Mouse (Mus musculus): ENCODE data around the gene Mall. TPM values are rescaled to one million over a fixed set of nuclear protein-coding genes. Genes with fewer than 3 reads are reported as not detected.

Mall gene
- polyA plus RNA-seq, 1 experiment from 2014 or later, result 3.5 TPM

DNA sequence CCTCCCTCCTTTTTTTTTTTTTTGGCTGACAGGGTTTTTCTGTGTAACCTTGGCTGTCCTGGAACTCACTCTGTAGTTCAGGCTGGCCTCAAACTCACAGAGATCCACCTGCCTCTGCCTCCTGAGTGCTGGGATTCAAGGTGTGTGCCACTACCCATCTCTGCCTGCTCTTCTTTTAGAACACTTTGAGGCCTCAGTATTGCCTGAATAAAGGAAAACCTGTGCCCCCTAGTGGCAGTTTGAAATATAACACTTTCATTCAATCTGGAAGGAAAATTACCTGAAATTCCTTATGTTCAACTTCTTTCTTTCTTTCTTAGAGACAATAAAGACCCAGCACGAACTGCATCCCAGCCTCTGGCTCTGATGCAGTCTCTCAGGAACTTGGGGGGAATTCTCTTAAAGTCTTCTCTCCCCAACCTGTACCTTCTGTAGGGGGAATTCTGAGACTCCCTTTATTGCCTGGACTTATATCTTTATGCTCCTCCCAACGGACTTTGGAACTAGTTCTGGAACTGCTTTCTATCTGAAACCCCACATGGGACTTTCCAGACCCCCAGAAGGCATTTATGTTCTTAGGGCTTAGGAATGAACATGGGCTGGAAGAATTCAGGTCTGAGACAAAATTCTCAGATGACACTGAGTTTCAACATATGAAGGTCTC is 61.8 kb downstream of the Mall start:
- Histone ChIP-seq H3K4me3 (no peak overlapping the region), H3K9me3 (replicated peaks) (no peaks in the 10 kb centered on the region), H3K9ac (no peak overlapping the region), H3K27me3 (replicated peaks) (peaks cover 8% of the 10 kb centered on the region; the same call in 1 of the 2 replicates), H3K4me1 (replicated peaks) (no peaks in the 10 kb centered on the region), H3K36me3 (no peaks in the 10 kb centered on the region), H3K4me2 (no peak overlapping the region), H3K27ac (ENCODE audit: poor library complexity, severe bottlenecking) (no peak overlapping the region)
- no peak for ATAC-seq (ENCODE audit: insufficient number of reproducible peaks, low FRiP score)
- WGBS, result 13% methylated on average over 2 of the region's 2 CpGs

DNA sequence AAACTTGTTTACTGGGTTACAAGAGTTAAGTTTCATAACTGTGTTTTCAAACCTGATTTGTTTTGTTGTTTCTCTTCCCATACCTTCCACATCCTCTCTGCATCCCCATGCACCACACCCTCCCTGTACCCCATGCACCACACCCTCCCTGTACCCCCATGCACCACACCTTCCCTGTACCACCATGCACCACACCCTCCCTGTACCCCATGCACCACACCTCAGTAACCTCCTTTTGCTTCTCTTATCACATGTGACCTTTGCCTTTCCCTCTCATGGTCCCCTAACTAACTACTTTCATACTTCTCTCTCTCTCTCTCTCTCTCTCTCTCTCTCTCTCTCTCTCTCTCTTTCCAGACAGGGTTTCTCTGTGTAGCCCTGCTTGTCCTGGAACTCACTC is 62.7 kb downstream of the Mall start:
- no peak overlapping the region for H3K4me2 ChIP-seq
- no peak overlapping the region for H3K4me3 ChIP-seq
- H3K36me3 ChIP-seq, result no peaks in the 10 kb centered on the region
- peaks cover 8% of the 10 kb centered on the region; the same call in 1 of the 2 replicates for H3K27me3 ChIP-seq (replicated peaks)
- H3K27ac ChIP-seq (ENCODE audit: poor library complexity, severe bottlenecking), result no peak overlapping the region
- no peaks in the 10 kb centered on the region for H3K4me1 ChIP-seq (replicated peaks)
- no peak overlapping the region for H3K9ac ChIP-seq
- ATAC-seq (ENCODE audit: insufficient number of reproducible peaks, low FRiP score), result no peak
- no peaks in the 10 kb centered on the region for H3K9me3 ChIP-seq (replicated peaks)

DNA sequence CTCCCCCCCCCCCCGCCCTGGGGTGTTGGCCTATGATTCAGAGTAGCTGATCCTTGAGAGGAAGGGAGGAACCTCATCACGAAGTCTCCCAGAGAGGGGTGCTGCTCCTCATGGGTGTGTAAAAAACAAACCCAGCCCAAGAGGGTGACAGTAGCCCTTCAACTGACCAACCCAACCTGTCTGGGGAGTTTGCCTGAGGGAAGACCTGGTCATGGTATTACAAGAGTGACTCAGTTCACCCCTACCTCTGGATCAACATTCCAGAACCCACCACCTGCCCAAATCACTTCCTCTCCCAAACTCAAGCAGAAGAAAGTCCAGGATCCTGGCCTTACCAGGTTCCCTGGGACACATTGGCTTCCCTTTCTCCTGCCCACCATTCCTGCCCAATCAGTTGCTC is 67.0 kb downstream of the Mall start:
- Histone ChIP-seq H3K9me3 (replicated peaks) (no peaks in the 10 kb centered on the region), H3K4me1 (replicated peaks) (no peaks in the 10 kb centered on the region), H3K9ac (no peak overlapping the region), H3K36me3 (no peaks in the 10 kb centered on the region), H3K4me2 (no peak overlapping the region), H3K4me3 (no peak overlapping the region), H3K27me3 (replicated peaks) (peaks cover 11% of the 10 kb centered on the region), H3K27ac (ENCODE audit: poor library complexity, severe bottlenecking) (no peak overlapping the region)
- 29% methylated on average over 2 of the region's 2 CpGs for WGBS
- no peak for ATAC-seq (ENCODE audit: insufficient number of reproducible peaks, low FRiP score)

DNA sequence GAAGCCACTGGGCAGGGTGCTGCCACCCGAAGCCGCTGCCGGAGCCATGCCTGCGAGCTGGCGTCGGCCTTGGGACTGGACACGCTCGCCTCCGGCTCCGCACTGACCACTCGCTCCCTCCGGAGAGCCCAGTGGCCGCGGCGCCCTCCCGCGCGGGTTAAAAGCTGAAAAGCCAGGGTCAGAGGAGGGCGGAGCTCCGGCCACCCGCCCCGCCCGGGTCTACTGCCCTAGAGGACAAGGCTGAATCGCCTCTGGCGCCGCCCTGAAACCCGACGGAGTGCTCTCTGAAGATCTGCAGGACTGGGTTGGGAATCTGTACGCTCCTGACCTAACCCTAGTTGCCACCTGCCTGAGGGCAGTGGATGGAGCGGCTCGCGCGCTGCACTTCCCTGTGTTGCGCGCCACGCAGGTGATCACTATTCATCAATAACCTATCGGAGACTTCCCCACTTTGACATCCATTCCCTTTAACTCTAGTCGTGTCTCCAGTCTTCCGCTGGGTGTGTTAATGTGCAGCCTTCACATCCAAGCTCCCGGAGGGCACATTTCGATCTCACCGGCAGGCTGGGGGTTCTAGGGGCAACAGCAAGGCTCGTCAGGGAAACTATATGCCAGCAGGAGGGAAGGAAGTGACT is 73.5 kb downstream of the Mall start, which contains the start of gene Mal:
TSS of gene Mal (minus strand) at position 610 of the 635 bp plus-strand sequence.
- Histone ChIP-seq H3K36me3 (no peaks in the 10 kb centered on the region), H3K9ac (peak within 1 kb of the TSS; percentile 68; the same call in 1 of the 2 replicates), H3K4me1 (replicated peaks) (peaks cover 13% of the 10 kb centered on the region), H3K27ac (ENCODE audit: poor library complexity, severe bottlenecking) (no peak within 1 kb of the TSS), H3K4me2 (peak within 1 kb of the TSS; percentile 96), H3K9me3 (replicated peaks) (no peaks in the 10 kb centered on the region), H3K4me3 (peak within 1 kb of the TSS; percentile 57), H3K27me3 (replicated peaks) (peaks cover 72% of the 10 kb centered on the region)
- 1% methylated on average over 43 of the region's 43 CpGs for WGBS
- peak; percentile 18; the same call in 1 of the 2 replicates for ATAC-seq (ENCODE audit: insufficient number of reproducible peaks, low FRiP score)

DNA sequence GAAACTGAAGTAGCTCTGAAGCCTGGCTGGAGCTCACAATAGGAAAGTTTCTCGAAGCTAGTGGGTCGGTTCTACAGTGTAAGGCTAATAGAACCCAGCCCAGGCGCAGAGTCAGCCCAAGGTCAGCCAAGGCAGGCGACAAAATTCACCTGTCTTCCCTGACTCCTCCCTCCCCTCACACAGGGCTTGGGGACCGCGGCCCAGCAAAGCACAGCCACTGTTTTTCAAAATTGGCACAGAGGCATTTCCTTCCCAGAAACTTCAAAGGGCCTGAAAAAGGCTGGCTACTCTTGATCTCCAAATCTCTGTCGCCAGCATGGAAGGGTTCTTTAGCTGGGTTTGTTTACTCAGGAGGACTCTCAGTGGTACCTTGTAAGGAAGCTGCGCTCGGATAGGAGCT is 74.3 kb downstream of the Mall start:
- Histone ChIP-seq H3K4me1 (replicated peaks) (peaks cover 13% of the 10 kb centered on the region), H3K27ac (ENCODE audit: poor library complexity, severe bottlenecking) (no peak overlapping the region), H3K4me2 (peak overlapping the region; percentile 96), H3K4me3 (peak overlapping the region; percentile 57), H3K27me3 (replicated peaks) (peaks cover 73% of the 10 kb centered on the region), H3K9ac (no peak overlapping the region), H3K9me3 (replicated peaks) (no peaks in the 10 kb centered on the region), H3K36me3 (no peaks in the 10 kb centered on the region)
- 11% methylated on average over 9 of the region's 9 CpGs for WGBS
- ATAC-seq (ENCODE audit: insufficient number of reproducible peaks, low FRiP score), result no peak

DNA sequence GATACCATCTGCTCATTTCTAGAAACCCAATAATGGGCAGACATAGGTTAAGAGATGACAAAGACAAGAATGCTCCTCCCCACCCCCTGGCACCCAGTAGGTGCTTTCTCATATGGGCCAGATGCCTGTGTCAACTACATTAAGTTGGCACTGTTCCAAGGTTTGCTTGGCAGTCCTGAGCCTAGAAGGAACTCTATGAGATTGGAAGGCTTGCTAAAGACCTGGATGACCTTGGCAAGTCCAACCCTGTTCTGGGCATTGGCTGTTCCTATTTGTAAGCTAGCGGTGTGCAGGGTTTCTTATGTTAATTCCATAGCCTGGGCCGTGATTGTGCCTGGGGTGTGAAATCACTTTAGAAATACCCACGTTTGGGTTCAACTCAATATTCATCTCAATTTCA is 74.9 kb downstream of the Mall start:
- Histone ChIP-seq H3K9me3 (replicated peaks) (no peaks in the 10 kb centered on the region), H3K36me3 (no peaks in the 10 kb centered on the region), H3K4me1 (replicated peaks) (peaks cover 13% of the 10 kb centered on the region), H3K4me3 (no peak overlapping the region), H3K4me2 (no peak overlapping the region), H3K9ac (no peak overlapping the region), H3K27me3 (replicated peaks) (peaks cover 76% of the 10 kb centered on the region), H3K27ac (ENCODE audit: poor library complexity, severe bottlenecking) (no peak overlapping the region)
- 62% methylated on average over 3 of the region's 3 CpGs for whole genome bisulfite sequencing
- no peak for ATAC-seq (ENCODE audit: insufficient number of reproducible peaks, low FRiP score)

Other genes starting within 250 kb of the Mall start
- 1.2 TPM in 2 replicates for gene Kcnip3, start 207.8 kb downstream of the Mall start, polyA plus RNA-seq (2016; fragmentation: Nextera tagmentation; extraction: Ambion mirVana)
- 0.19 and 0.21 TPM in 2 replicates for gene Prom2, start 188.5 kb downstream of the Mall start, polyA plus RNA-seq (2016; fragmentation: Nextera tagmentation; extraction: Ambion mirVana)
- gene Zfp661, start 142.8 kb downstream of the Mall start, polyA plus RNA-seq (2016; fragmentation: Nextera tagmentation; extraction: Ambion mirVana), result 2.4 and 2.9 TPM in 2 replicates
- 138 and 144 TPM in 2 replicates for gene Mrps5, start 142.7 kb downstream of the Mall start, polyA plus RNA-seq (2016; fragmentation: Nextera tagmentation; extraction: Ambion mirVana)
- gene Mal, start 73.2 kb downstream of the Mall start, polyA plus RNA-seq (2016; fragmentation: Nextera tagmentation; extraction: Ambion mirVana), result 1.1 and 1.5 TPM in 2 replicates
- 14.8 and 15.6 TPM in 2 replicates for gene Nphp1, start 59.0 kb upstream of the Mall start, polyA plus RNA-seq (2016; fragmentation: Nextera tagmentation; extraction: Ambion mirVana)
- 40.5 and 40.9 TPM in 2 replicates for gene Mtln, start 62.6 kb upstream of the Mall start, polyA plus RNA-seq (2016; fragmentation: Nextera tagmentation; extraction: Ambion mirVana)
- 50.0 and 54.9 TPM in 2 replicates for gene Bub1, start 101.9 kb upstream of the Mall start, polyA plus RNA-seq (2016; fragmentation: Nextera tagmentation; extraction: Ambion mirVana)
- gene Acoxl, start 108.9 kb upstream of the Mall start, polyA plus RNA-seq (2016; fragmentation: Nextera tagmentation; extraction: Ambion mirVana), result 0.19 and 0.32 TPM in 2 replicates

All from heart, embryonic 12.5 days (tissue).